Mouse (Mus musculus): Measurements from ENCODE around the gene Nckap5. TPM values are rescaled to one million over a fixed set of nuclear protein-coding genes. Genes with fewer than 3 reads are reported as not detected.
"Not testable (repeated sequence)": the region's sequence is repeated elsewhere in the genome, so short reads cannot be mapped to it uniquely, and the experiment has no call there.

Gene Nckap5
- total and polyA plus RNA-seq, 2 experiments: 0.37 to 0.70 TPM

GRCm38 (mm10) chr1:126799379-126799798 is 31.2 kb downstream of the Nckap5 start:
- TF ChIP-seq CTCF (IDR thresholded peaks at IDR 0.05; ENCODE audit: low read depth, low read length): no peak
- H3K27me3 ChIP-seq (ENCODE audit: control insufficient read depth, insufficient read depth, low read length): no peaks in the 10 kb centered on the region
- no peaks in the 10 kb centered on the region for H3K36me3 ChIP-seq (ENCODE audit: control insufficient read depth, insufficient read depth, low read length)
- DNase-seq (ENCODE audit: extremely low read depth, low read depth, low spot score): no peak
- no peak overlapping the region for H3K9ac ChIP-seq (ENCODE audit: low read depth, low read length)
- H3K27ac ChIP-seq (replicated peaks; ENCODE audit: insufficient read depth, low read depth, low read length): no peak overlapping the region
- no peaks in the 10 kb centered on the region for H3K4me1 ChIP-seq (ENCODE audit: control insufficient read depth, insufficient read depth, low read length)
- 90% methylated on average over 11 of the region's 11 CpGs for WGBS
- H3K4me3 ChIP-seq (ENCODE audit: insufficient read depth, low read depth, low read length): no peak overlapping the region
- H3K79me2 ChIP-seq (ENCODE audit: control insufficient read depth, insufficient read depth, low read length): no peaks in the 10 kb centered on the region

- no CpG with 5 or more reads among the region's 2 CpGs for WGBS
- not testable (repeated sequence) for H3K79me2 ChIP-seq (ENCODE audit: control insufficient read depth, insufficient read depth, low read length); H3K27me3 ChIP-seq (ENCODE audit: control insufficient read depth, insufficient read depth, low read length); H3K4me1 ChIP-seq (ENCODE audit: control insufficient read depth, insufficient read depth, low read length); DNase-seq (ENCODE audit: extremely low read depth, low read depth, low spot score); H3K9ac ChIP-seq (ENCODE audit: low read depth, low read length); H3K4me3 ChIP-seq (ENCODE audit: insufficient read depth, low read depth, low read length); H3K27ac ChIP-seq (replicated peaks; ENCODE audit: insufficient read depth, low read depth, low read length); H3K36me3 ChIP-seq (ENCODE audit: control insufficient read depth, insufficient read depth, low read length)
Measured at GRCm38 (mm10) chr1:126780354-126780941, 50.2 kb downstream of the Nckap5 start.

GRCm38 (mm10) chr1:126773947-126774346 is 56.7 kb downstream of the Nckap5 start:
- H3K36me3 ChIP-seq (ENCODE audit: control insufficient read depth, insufficient read depth, low read length); H3K4me3 ChIP-seq (ENCODE audit: insufficient read depth, low read depth, low read length); H3K27me3 ChIP-seq (ENCODE audit: control insufficient read depth, insufficient read depth, low read length); H3K9ac ChIP-seq (ENCODE audit: low read depth, low read length); DNase-seq (ENCODE audit: extremely low read depth, low read depth, low spot score); H3K27ac ChIP-seq (replicated peaks; ENCODE audit: insufficient read depth, low read depth, low read length); H3K4me1 ChIP-seq (ENCODE audit: control insufficient read depth, insufficient read depth, low read length); H3K79me2 ChIP-seq (ENCODE audit: control insufficient read depth, insufficient read depth, low read length): not testable (repeated sequence)
- WGBS: no CpG with 5 or more reads among the region's 6 CpGs

GRCm38 (mm10) chr1:126766971-126767370 is 63.6 kb downstream of the Nckap5 start:
- Histone ChIP-seq H3K36me3 (ENCODE audit: control insufficient read depth, insufficient read depth, low read length) (no peaks in the 10 kb centered on the region), H3K4me3 (ENCODE audit: insufficient read depth, low read depth, low read length) (no peak overlapping the region), H3K79me2 (ENCODE audit: control insufficient read depth, insufficient read depth, low read length) (no peaks in the 10 kb centered on the region), H3K27ac (replicated peaks; ENCODE audit: insufficient read depth, low read depth, low read length) (no peak overlapping the region), H3K9ac (ENCODE audit: low read depth, low read length) (no peak overlapping the region), H3K4me1 (ENCODE audit: control insufficient read depth, insufficient read depth, low read length) (no peaks in the 10 kb centered on the region), H3K27me3 (ENCODE audit: control insufficient read depth, insufficient read depth, low read length) (no peaks in the 10 kb centered on the region)
- no peak for DNase-seq (ENCODE audit: extremely low read depth, low read depth, low spot score)
- no peak for TF ChIP-seq POLR2A (IDR thresholded peaks at IDR 0.05; ENCODE audit: extremely low read depth, insufficient read depth, low read length)
- no peak for TF ChIP-seq CTCF (IDR thresholded peaks at IDR 0.05; ENCODE audit: low read depth, low read length)
- 75% methylated on average over 1 of the region's 1 CpGs for WGBS

- Histone ChIP-seq H3K27ac (replicated peaks; ENCODE audit: insufficient read depth, low read depth, low read length) (no peak overlapping the region), H3K4me3 (ENCODE audit: insufficient read depth, low read depth, low read length) (no peak overlapping the region), H3K36me3 (ENCODE audit: control insufficient read depth, insufficient read depth, low read length) (no peaks in the 10 kb centered on the region), H3K27me3 (ENCODE audit: control insufficient read depth, insufficient read depth, low read length) (no peaks in the 10 kb centered on the region), H3K79me2 (ENCODE audit: control insufficient read depth, insufficient read depth, low read length) (no peaks in the 10 kb centered on the region), H3K4me1 (ENCODE audit: control insufficient read depth, insufficient read depth, low read length) (no peaks in the 10 kb centered on the region), H3K9ac (ENCODE audit: low read depth, low read length) (no peak overlapping the region)
- TF ChIP-seq POLR2A (IDR thresholded peaks at IDR 0.05; ENCODE audit: extremely low read depth, insufficient read depth, low read length) (no peak), CTCF (IDR thresholded peaks at IDR 0.05; ENCODE audit: low read depth, low read length) (no peak)
- DNase-seq (ENCODE audit: extremely low read depth, low read depth, low spot score): no peak
- WGBS: 72% methylated on average over 6 of the region's 6 CpGs
Measured at GRCm38 (mm10) chr1:126765506-126766170, 65.0 kb downstream of the Nckap5 start.

- no peak overlapping the region for H3K9ac ChIP-seq (ENCODE audit: low read depth, low read length)
- no peaks in the 10 kb centered on the region for H3K36me3 ChIP-seq (ENCODE audit: control insufficient read depth, insufficient read depth, low read length)
- no peak overlapping the region for H3K27ac ChIP-seq (replicated peaks; ENCODE audit: insufficient read depth, low read depth, low read length)
- TF ChIP-seq CTCF (IDR thresholded peaks at IDR 0.05; ENCODE audit: low read depth, low read length) (no peak), POLR2A (IDR thresholded peaks at IDR 0.05; ENCODE audit: extremely low read depth, insufficient read depth, low read length) (no peak)
- H3K79me2 ChIP-seq (ENCODE audit: control insufficient read depth, insufficient read depth, low read length): no peaks in the 10 kb centered on the region
- H3K4me1 ChIP-seq (ENCODE audit: control insufficient read depth, insufficient read depth, low read length): no peaks in the 10 kb centered on the region
- DNase-seq (ENCODE audit: extremely low read depth, low read depth, low spot score): no peak
- no peaks in the 10 kb centered on the region for H3K27me3 ChIP-seq (ENCODE audit: control insufficient read depth, insufficient read depth, low read length)
- no peak overlapping the region for H3K4me3 ChIP-seq (ENCODE audit: insufficient read depth, low read depth, low read length)
- 74% methylated on average over 3 of the region's 3 CpGs for WGBS
Measured at GRCm38 (mm10) chr1:126764201-126764600, 66.4 kb downstream of the Nckap5 start.

Measured in liver, adult 2 months (tissue).